Mouse (Mus musculus): ENCODE results near the gene Patz1.

DNA sequence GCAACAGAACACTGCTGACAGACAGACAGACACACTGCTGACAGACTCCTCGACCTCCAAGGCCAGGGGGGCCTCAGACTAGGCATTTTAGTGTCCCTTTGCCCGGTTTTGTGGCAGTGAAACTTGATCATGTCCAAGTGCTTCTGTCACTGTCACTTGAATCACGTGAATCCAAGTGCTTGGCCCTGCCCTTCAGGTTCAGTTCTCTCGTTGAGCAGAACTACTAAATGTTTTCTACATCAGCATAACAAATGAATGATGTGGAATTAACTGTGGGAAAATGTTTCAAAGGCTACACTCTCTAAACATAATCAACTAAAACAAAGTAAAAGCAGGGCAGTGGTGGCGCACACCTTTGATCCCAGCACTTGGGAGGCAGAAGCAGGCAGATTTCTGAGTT is 10.3 kb upstream of the Patz1 start:
- TF ChIP-seq CTCF (IDR thresholded peaks at IDR 0.05; ENCODE audit: borderline replicate concordance, control insufficient read depth, extremely low read depth, insufficient read depth, low read length, poor library complexity) = no peak
- TF ChIP-seq POLR2A (IDR thresholded peaks at IDR 0.05; ENCODE audit: control insufficient read depth, extremely low read depth, insufficient read depth, low read length, poor library complexity) = no peak
